Mouse (Mus musculus) spleen, adult 18-20 months (tissue): ENCODE measurements around the gene Pglyrp2.

ENCODE experiments used
- DNase-seq, 2 experiments: peaks; one replicate each; pipeline ENCODE4 v3.0.0; 2022; ENCODE audit warnings: mixed read lengths in 2 of 2

The Pglyrp2 gene

DNA sequence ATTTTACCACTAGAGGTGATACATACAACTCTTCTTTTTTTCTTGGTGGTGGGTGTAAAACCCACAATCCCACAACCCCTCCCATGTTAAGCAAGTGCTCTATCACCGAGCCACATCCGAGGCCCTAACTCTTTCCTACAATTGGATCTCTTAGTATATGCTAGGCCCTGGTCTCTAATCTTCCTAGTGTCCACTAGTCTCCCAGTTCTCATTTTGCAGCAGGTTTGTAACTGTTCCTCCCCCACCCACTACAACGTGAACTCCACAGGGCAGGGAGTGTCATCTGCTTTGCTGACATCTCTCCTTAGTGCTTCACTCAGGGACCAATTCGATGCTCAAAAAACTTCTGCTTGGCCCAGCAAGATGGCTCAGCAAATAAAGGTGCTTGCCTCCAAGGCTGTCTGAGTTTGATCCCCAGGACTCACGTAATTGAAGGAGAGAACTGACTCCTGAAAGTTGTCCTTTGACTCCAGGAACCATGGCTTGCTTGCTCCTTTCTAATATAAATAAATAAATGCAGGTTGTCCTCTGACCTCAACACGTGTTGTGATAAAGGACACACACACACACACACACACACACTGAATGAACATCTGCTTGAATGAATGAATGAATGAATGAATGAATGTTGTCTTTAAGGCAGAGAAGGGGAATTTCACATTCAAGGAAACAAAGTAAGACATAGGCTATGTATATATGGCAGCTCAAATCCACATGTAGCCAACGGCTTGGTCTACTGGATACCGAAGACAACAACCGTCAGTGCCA lies 21.8 kb downstream of the Pglyrp2 start:
- DNase-seq, result no peak

DNA sequence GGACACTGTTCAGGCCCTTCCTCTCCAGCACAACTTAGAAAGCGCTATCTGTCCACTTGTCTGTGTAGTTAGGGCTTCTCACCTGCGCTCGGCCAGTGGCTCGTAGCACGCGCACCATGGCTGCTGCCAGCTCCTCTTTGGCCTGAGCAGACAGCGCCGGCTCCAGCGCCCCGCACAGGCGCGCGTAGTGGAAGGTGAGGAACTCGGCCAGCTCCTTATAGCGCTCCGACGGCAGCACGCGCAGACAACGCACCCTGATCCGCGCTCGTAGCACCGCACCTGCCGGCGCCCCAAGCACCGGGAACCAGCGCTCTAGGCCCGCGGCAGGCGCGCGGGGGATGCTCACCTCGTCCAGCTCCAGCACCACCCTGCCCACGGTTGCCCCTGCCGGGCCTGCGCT lies 27.7 kb downstream of the Pglyrp2 start:
- DNase-seq, result no peak

GRCm38 (mm10) chr17:32393944-32394343 lies 30.0 kb downstream of the Pglyrp2 start:
- DNase-seq, result no peak

DNA sequence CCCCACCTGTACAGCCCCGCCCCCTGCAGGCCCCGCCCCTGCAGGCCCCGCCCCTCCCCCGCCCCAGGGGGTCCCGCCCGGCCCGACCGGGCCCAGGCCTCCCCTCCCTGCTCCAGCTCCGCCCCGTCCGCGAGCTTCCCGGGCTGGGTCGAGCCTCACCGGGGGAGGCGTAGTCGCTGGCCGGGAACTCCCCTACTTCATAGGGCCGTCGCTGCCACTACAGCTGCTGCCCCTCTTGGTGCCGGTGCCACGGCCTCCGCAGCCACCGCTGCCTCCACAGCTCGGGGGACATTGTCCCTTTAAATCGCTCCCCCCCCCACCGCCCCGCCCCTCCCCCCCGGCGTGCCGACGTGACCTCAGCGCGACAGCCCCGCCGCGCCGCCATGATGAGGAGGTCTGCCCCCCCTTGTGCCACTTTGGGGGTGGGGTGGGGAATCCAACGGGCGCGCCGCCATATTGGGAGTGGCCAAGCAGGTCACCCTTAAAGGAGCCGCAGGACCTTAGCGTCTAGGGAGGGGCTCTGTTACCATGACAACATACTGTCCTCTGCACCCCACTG lies 34.8 kb downstream of the Pglyrp2 start, which contains the start of gene Wiz:
Wiz (minus strand) TSS at position 339 of the 559 bp plus-strand sequence.
- peak; percentile 88 to 90 for DNase-seq

DNA sequence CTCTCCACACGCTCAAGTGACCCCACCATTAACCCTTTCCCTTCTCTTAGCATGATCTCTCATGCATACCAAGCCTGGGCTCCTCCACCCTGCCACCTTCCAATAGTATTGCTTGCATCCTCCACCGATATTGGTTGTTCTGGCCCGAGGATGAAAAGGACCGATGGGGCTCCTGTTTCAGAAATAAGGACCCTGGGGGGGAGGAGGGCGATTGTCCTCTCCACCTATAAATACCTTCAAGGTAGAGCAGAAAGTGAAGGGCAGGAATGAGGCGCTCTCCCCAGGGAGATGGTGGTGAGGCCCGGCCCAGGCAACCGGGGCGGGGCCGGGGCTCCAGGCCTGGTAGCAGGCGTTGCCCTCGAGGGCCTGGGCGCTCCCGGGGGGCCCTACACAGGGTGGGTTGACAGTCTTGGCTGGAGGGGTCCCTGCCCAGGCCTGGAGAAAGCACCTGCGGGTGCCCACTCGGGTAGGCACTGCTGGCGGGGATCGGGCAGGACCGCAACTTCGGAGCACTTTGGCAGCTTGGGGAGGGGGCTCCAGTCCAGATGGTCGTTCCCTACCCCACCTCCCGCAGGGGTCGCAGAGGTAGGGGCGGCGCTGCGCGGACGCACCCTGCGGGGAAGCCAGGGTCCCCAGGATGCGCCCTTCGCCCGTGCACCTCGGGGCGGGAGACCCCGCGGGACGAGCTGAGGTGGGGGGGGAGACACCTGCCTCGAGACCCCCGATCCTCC lies 35.4 kb downstream of the Pglyrp2 start:
- DNase-seq, result peak; percentile 45 to 57

GRCm38 (mm10) chr17:32387986-32388369 lies 36.0 kb downstream of the Pglyrp2 start:
- DNase-seq, result no peak

DNA sequence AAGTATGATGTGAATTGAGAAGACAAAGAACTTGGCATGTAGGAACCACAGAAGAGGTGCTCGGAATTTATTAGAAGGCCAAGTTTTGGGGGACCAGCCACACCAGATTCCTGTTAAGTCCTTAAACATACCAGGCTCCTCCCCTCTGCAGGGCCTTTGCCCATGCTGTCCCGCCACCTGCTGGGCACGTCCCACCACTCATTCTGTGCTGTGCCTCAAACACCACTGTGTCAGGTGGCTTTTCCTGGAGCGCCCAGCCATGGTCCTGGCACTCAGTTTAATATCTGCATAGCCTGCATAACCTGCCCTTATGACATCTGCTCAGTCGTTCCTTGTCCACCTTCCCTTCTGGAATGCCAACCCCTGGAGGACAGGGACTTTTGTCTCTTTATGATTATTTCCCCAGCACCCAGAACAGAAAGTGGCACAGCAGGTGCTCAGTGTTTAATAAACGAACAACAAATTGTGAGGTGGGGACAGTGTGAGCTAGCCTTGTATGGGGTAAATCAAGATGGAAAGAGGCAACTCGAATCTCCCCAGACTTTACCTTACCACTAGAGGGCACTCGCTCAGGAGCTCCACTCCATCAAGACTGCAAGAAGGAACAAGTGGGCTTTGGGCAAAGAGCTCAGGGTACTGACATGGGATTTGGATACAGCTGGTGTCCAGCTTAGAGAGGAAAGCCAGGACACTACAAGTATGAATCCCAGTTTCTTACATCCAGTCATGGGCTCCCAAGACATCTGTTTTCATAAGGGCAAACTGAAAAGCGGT lies 37.1 kb downstream of the Pglyrp2 start:
- DNase-seq, result peak in 1 of 2 experiments; percentile 53

DNA sequence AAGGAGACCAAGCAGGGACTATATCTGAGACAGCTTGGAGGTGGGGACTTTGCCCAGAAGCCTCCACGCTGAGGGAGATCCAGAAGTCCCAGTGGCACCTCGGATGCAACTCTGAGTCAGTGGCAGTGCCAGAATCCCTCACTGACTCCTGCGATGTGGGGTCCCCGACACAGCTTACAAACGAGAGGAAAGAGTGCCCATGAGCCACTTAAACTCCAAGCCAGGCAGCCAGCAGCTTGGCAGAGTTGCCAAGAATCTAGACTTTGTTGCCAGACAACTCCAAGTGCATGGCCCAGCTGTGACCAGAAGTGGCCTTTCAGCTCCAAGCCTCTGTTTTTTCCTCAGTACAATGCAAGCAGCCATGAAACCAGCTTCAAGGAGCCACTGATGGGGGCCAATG lies 40.3 kb downstream of the Pglyrp2 start:
- DNase-seq, result no peak

GRCm38 (mm10) chr17:32382576-32382975 lies 41.4 kb downstream of the Pglyrp2 start:
- no peak for DNase-seq

DNA sequence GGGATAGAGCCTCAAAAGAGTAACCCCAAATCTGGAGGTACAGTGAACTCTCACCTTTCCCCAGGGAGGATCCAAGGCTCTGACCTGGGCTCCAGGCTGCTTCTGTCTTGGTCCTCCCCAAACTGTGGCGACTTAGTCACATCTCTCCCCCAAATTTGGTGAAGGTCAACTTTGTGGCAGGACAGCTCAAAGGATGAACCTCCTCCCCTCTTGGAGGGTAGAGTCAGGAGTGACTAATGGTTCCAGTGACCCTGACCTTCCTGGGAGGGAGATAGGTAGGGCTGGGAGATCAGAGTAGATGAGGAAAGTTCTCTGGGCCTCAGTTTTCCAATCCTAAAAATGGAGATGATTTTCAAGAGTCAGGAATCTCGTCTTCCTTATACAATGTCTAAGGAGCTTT lies 45.2 kb downstream of the Pglyrp2 start:
- DNase-seq, result no peak

DNA sequence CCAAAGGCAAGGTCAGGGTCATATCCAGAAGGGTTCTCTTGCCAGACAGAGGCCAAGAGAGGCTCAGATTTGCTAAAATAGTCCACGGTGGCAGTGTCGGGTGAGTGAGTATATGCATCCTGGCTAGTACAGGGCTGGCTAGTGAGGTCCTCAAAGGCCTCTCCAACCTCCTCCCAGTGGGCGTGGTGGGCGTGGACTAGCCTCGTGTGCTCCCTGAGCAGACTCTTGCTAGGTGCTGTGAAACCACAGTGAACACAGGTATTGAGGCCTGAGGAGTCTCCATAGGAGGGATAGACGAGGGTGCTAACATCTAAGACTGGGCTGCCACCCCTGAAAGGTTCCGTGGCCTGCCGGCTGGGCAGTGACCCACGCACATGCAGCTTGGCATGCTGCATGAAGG lies 46.8 kb downstream of the Pglyrp2 start:
- DNase-seq, result no peak

DNA sequence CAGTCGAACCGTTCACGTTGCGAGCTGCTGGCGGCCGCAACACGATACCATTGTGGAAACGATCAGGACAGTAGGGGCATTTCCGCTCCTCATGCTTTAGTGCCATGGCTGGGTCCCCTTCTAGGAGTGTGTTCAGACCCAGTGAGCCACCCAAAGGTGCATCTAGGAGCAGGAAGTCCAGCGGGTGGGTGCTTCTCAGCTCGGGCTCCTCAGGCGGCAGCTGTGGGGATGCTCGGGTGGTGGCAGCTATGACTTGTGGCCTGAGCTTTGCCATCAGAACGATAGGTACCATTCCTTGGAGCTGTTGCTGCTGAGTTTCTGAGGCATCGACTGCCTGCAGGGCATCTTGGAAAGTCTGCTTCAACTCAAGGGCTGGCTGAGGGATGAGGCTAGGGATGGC lies 47.5 kb downstream of the Pglyrp2 start:
- DNase-seq, result no peak

GRCm38 (mm10) chr17:32368991-32369578 lies 54.9 kb downstream of the Pglyrp2 start:
- DNase-seq, result no peak

DNA sequence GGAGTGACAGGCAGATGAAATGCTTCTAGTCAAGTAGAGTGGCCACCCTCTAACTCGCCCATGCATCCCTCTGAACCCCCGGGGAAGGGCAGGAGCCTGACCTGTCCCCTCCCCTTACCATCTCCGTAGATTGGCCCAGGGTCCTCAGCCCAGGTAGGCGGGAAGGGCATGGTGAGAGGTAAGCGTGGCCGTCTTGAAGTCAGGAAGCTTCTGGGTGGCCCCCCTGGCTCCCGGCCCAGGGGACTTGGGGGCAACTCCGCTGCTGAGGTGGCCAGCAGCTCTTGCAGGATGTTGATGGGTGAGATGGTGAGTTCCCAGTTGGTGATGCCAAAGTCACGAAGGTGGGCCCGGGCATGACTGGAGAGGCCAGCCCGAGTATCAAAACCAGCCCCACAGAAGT lies 56.3 kb downstream of the Pglyrp2 start:
- DNase-seq, result no peak

GRCm38 (mm10) chr17:32365296-32365695 lies 58.7 kb downstream of the Pglyrp2 start:
- DNase-seq, result no peak

- DNase-seq, result no peak
Measured at GRCm38 (mm10) chr17:32364850-32365249, 59.1 kb downstream of the Pglyrp2 start.

GRCm38 (mm10) chr17:32364331-32364730 lies 59.6 kb downstream of the Pglyrp2 start:
- DNase-seq, result peak; percentile 65 to 80

GRCm38 (mm10) chr17:32363821-32364301 lies 60.1 kb downstream of the Pglyrp2 start:
- no peak for DNase-seq

DNA sequence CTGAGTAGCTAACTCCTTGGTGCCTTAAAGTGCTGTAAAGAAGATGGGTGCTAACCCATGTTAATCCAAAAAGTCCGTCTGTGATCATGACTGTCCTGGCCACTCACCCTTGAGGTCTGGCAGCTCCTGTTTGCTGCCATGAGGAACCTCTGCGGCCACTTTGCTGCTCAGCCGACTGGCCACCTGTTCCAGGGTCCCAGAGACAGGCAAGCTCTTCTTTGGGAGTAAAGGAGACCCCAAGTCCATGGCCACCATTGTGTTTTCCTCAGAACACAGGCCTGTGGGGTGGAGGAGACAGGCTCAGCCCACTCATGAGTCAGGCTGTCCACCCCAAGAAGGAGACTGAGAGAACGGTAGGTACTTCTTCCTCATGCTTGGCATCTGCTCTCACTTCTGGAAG lies 61.3 kb downstream of the Pglyrp2 start:
- no peak for DNase-seq
